Mouse (Mus musculus): Measurements from ENCODE around the gene Vmn1r236.

Vmn1r236 gene

DNA sequence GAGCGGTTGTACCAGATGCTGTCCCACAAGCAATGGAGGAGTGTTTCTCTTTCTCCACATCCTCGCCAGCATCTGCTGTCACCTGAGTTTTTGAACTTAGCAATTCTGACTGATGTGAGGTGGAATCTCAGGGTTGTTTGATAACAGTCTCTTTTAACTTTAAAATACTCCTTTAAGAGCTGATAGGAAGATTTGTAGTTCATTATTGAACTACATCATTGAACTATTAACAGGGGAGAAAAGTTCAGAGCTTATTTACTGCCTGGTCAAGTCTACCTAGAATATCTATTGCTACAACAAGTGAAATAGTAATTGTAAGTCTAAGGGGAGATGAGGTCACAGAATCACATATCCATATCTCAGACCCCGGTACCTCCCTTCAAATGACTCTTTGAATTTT is at the start of gene Vmn1r236:
Gene Vmn1r236 (plus strand): TSS at position 301 of the 400 bp plus-strand sequence.
- DNase-seq, result no peak

DNA sequence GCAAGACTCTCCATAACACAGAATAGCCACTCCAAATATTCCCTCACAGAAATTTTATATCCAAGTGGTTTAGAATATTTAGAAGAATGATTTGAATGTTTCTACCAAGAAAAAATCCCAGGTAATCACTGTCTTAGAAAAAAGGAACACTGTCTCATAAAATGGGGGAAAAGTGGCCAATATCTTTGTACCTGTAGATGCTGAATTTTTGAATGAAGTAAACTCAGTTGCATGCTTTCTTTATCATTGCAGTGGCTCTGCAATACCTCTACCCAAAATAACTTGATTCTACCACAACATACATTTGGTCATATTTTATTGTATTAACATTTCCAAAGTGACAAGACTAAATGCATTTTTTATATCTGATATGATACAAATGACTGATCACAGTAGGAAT is 26.6 kb upstream of the Vmn1r236 start, which contains the start of gene Vmn1r235:
Gene Vmn1r235 (plus strand): TSS at position 301 of the 400 bp plus-strand sequence.
- DNase-seq, result no peak

DNA sequence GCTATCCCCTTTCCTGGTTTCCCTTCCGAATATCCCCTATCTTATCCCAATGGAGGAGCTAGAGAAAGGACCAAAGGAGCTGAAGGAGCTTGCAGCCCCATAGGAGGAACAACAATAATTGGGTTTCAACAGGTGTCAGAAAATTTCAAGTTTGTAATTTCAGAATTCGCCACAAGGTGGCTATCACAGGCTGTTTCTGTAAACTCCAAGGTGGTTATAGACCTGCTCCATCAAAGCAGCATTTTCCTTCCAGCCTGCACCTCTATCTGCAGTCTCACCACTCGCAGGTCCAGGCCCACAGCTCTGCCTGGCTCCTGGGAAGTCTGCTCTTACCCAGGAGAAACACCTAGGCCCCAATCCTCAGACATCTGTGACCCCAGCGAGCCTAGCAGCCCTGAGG is 10.6 kb upstream of the Vmn1r236 start:
- peak; percentile 27 to 44 for DNase-seq

DNA sequence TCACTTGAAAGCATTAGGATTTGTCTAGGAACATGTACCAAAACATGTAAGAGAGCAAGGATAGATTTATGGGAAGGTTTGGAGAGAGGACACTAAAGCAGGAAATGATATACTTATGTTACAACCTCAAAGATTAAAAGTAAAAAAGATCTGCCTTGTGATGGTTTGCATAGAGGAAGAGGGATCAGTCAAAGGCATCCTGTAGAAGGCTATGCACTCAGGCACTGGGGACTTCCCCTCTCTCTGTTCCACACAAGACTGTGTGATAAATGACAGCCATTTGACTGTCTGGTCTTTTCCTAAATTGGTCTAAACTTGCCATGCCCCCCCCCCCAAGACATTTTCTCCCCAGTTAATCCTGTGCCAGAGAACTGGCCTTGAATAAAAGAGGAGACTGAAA is 1.7 kb downstream of the Vmn1r236 start:
- DNase-seq, result no peak

DNA sequence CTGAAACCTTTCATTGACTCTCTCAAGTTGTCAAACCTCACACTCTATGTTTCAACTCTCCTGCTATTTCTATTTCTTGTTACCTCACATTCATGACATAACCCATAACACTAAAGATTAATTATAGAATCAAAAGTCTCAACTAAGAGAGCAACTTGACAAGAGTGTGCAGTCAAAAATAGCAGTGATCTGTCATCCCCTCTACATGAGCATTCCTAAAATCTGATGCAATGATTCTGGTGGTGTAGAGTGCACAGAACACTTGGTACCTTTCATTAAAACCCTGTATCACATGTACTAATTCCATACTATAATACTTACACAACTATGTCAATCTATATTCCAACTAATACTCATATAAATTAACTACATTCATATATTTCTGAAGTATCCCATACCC is 7.0 kb downstream of the Vmn1r236 start:
- no peak for DNase-seq

DNA sequence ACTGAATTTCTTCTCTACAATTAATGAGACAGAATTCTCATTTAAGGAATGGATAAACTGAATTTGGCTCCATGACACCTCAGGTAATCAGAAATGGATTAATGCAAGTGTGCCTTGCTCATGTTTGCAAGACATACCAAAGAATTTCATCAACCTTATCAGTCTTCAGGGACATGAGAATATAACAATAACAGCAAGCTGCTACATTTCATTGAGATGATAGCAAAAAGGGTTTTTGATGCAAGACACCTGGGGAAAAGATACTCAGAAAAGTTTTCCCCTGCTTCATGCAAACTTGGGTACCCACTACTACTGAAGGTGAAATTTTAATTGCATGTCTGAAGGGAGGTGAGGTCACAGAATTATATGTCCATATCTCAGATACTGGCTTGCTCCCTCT is 28.8 kb downstream of the Vmn1r236 start, which contains the start of gene Vmn1r237:
Gene Vmn1r237 (plus strand): TSS at position 301 of the 400 bp plus-strand sequence.
- DNase-seq, result no peak

Data from cerebellum, postnatal 25 days (tissue).